Mouse (Mus musculus) lung, postnatal 0 days (tissue): ENCODE data around the gene Neil3.

Experiments used
- CTCF ChIP-seq: IDR thresholded peaks from 2 replicates; pipeline ENCODE4 v1.5.1; 2016; ENCODE audit warnings: antibody characterized with exemption, mild to moderate bottlenecking
- EP300 ChIP-seq: IDR thresholded peaks from 2 replicates; pipeline ENCODE4 v1.6.1; 2016; ENCODE audit warnings: antibody characterized with exemption, mild to moderate bottlenecking, control low read depth

DNA sequence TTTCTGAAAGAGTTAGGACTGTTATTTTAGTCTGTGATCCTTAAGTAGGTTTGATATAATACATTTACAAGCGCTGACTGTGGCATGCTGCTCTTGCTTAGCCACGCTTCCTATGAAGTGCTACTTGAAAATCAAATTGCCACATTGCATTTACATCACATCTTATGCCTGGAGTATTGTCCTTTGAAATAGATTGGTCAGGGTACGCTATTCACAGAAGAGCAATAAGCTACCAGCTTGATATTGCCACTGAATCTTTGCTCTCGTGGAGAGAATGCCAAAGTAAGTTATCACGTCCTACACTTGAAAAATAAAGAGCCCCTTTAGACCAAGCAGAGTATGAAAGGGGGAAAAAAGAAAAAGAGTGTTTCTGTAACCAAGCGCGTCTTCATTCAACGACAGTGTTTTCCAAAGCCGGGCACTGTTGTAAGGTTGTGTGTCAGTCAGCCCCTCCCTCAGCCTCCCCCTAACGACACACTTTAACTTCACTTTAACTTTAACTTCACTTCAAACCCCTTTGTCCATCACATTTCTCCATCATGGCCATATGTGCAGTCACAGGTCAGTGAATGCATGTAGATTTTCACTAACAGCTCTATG lies 76.3 kb downstream of the Neil3 start:
- TF ChIP-seq CTCF = no peak
- TF ChIP-seq EP300 = no peak
